Mouse (Mus musculus) left cerebral cortex, adult 9 months (tissue): ENCODE measurements around the gene Ift81.

ENCODE experiments used
- DNase-seq, 2 experiments: peaks; one replicate each; pipeline ENCODE4 v3.0.0; 2022; ENCODE audit warnings: low spot score in 2 of 2

Gene Ift81

GRCm38 (mm10) chr5:122516901-122517300 lies 97.4 kb downstream of the Ift81 start:
- no peak for DNase-seq

- DNase-seq = no peak
Measured at GRCm38 (mm10) chr5:122516029-122516730, 98.1 kb downstream of the Ift81 start.

GRCm38 (mm10) chr5:122514127-122514521 lies 100.2 kb downstream of the Ift81 start:
- no peak for DNase-seq

- DNase-seq = no peak
Measured at GRCm38 (mm10) chr5:122513421-122514126, 100.7 kb downstream of the Ift81 start.

GRCm38 (mm10) chr5:122512011-122512410 lies 102.3 kb downstream of the Ift81 start:
- DNase-seq = no peak

GRCm38 (mm10) chr5:122511405-122511804 lies 102.9 kb downstream of the Ift81 start:
- DNase-seq = no peak

GRCm38 (mm10) chr5:122510651-122511157 lies 103.6 kb downstream of the Ift81 start:
- no peak for DNase-seq

- no peak for DNase-seq
Measured at GRCm38 (mm10) chr5:122509608-122510007, 104.7 kb downstream of the Ift81 start.

GRCm38 (mm10) chr5:122508861-122509306 lies 105.4 kb downstream of the Ift81 start:
- DNase-seq = no peak

- no peak for DNase-seq
Measured at GRCm38 (mm10) chr5:122507396-122507795, 106.9 kb downstream of the Ift81 start.

GRCm38 (mm10) chr5:122506462-122506861 lies 107.9 kb downstream of the Ift81 start:
- no peak for DNase-seq

GRCm38 (mm10) chr5:122505554-122505953 lies 108.8 kb downstream of the Ift81 start:
- DNase-seq = no peak

- DNase-seq = no peak
Measured at GRCm38 (mm10) chr5:122503760-122504119, 110.6 kb downstream of the Ift81 start.

GRCm38 (mm10) chr5:122503015-122503759 lies 111.1 kb downstream of the Ift81 start:
- DNase-seq = no peak

GRCm38 (mm10) chr5:122502077-122502941 lies 112.0 kb downstream of the Ift81 start, which contains the start of gene Atp2a2:
Gene Atp2a2 (minus strand): TSS chr5:122502225.
- peak; percentile 81 to 88 for DNase-seq

- DNase-seq = peak in 1 of 2 experiments; percentile 34
Measured at GRCm38 (mm10) chr5:122501101-122502076, 112.9 kb downstream of the Ift81 start.

- DNase-seq = no peak
Measured at GRCm38 (mm10) chr5:122500563-122500962, 113.8 kb downstream of the Ift81 start.
